Mouse (Mus musculus): Measurements from ENCODE around the gene Fpgs. TPM values are rescaled to one million over a fixed set of nuclear protein-coding genes. Genes with fewer than 3 reads are reported as not detected.
A peak's percentile ranks its signal among the peaks of the same experiment; 100 is the strongest.

The Fpgs gene
- total RNA-seq, 1 experiment from 2014 or later: 27.0 TPM

DNA sequence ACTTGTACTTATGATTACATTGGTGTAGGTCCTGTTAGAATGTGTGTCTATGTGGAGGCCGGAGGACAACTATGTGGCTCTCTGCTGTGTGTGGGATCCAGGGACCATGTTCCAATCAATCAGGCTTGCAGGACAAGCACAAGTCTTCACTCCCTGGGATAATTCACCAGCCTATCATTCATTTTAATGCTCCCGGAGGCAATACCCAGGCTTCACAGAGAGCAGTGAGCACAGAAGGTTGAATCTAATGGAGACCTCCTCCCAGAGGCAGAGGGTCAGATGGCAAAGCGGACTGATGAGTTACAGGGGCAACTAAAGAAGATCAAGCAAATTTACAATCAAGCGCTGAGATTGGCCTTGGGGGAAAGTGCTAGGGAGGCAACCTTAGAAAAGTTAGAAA is 25.6 kb upstream of the Fpgs start:
- ATAC-seq (replicated peaks in 1 of 2; ENCODE audit: insufficient read depth in 1 of 2, low FRiP score in 2 of 2, low TSS enrichment in 1 of 2, low read depth in 1 of 2, poor library complexity in 2 of 2, severe bottlenecking in 2 of 2): no peak

DNA sequence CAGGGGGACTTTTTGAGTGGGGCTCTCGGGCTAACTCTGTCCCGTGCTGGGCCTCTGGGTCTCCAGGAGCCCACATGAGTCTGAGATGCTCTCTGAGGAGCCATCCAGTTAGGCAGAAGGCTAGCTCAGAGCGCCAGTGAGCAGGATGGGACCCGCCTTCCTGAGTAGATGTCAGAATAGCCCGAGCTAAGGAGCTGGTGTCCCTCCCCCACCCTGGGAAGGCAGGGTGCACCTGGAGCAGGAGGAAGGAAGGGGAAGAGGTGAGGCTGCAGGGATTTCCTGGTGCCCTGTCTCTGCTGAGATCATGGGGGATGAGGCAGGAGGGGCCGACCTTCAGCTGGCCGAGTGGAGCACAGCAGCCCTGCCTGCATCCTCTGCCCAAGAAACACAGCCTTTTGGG is 24.5 kb upstream of the Fpgs start:
- no peak for ATAC-seq (replicated peaks in 1 of 2; ENCODE audit: insufficient read depth in 1 of 2, low FRiP score in 2 of 2, low TSS enrichment in 1 of 2, low read depth in 1 of 2, poor library complexity in 2 of 2, severe bottlenecking in 2 of 2)

DNA sequence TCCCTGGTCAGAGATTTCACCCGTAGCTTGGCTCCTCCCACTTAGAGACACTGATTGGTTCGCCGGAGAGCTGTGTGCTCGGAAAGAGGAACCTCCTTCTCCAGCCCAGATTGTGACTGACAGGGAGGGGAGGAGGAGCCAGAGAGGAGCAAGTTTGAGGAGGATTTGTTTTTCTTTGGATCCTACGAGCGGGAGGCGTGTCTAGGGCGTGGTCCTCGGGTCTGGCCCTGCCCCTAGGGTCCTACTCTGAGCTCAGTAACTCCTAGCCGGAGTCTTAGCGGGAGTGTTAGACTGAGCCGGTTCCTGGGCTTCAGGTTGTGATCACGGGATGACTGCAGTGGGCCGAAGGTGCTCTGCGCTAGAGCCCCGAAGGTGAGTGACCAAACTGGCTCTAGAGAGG is 23.5 kb upstream of the Fpgs start:
- peak; percentile 95 to 98 for ATAC-seq (replicated peaks in 1 of 2; ENCODE audit: insufficient read depth in 1 of 2, low FRiP score in 2 of 2, low TSS enrichment in 1 of 2, low read depth in 1 of 2, poor library complexity in 2 of 2, severe bottlenecking in 2 of 2)

DNA sequence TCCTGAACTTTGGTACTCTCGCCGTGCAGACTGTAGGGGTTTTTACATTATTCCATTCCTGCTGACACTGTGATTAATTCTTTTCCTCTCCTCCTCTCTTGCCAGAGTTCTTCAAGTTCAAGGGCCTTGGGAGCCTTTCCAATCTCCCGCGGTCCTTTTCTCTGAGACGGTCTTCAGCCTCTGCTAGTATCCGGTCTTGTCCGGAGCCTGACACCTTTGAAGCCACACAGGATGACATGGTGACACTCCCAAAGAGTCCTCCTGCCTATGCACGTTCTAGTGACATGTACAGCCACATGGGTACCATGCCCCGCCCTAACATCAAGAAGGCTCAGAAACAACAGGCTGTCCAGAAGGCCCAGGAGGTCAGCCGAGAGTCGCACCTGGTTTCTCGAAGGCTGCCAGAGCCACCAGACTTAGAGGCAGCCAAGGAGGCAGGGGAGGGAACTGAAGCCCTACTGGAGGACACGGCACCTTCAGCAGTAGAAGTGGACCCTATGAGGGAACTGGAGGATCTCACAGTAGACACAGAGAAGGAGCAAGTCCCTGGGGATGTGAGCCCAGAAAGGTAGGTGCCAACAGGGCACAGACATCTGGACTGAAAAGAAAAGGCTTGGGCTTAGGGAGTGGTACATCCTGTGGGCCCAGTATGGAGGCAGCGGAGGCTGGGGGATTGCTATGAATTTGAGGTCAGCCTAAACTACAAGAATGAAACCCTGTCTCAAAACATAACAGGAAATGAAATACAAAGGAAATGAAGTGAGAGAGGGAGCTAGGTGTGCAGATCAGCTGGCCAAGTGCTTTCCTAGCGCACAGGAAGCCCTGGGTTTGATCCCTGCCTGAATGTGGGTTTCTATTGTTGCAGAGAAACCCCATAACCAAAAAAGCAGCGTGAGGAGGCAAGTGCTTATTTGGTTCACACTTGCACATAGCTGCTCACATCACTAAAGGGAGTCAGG is 21.2 kb upstream of the Fpgs start:
- ATAC-seq (replicated peaks in 1 of 2; ENCODE audit: insufficient read depth in 1 of 2, low FRiP score in 2 of 2, low TSS enrichment in 1 of 2, low read depth in 1 of 2, poor library complexity in 2 of 2, severe bottlenecking in 2 of 2): no peak

DNA sequence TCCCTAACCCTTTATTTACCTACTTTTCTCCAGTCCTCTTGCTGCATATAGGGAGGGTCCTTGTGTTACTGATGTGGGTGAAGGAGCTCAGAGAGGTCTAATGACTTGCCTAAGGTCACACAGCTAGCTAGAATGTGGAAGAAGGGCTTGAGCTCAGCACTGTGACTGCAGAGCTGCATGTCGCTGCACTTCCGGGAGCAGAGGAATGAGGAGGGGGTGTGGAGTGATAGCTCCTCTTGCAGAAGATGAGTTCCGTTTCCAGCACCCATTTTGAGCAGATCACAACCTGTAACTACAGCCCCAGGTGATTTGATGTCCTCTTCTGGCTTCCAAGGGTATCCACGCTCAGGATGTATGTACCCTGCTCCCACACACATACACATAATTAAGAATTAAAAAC is 20.2 kb upstream of the Fpgs start:
- no peak for ATAC-seq (replicated peaks in 1 of 2; ENCODE audit: insufficient read depth in 1 of 2, low FRiP score in 2 of 2, low TSS enrichment in 1 of 2, low read depth in 1 of 2, poor library complexity in 2 of 2, severe bottlenecking in 2 of 2)

DNA sequence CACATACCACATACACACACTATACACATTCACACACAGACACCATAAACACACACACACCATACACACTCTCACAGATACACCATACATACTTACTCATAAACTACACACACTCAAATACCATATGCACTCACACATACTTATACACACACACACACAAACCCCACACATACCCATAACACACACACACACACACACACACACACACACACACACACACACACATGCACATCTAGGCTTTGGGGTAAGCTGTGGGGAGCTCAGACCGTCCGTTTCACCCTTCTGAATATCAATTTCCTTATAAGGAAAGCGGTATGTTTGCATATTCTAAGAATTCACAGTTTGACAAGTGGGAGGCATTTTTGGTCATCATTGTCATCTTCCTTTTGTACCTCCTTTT is 18.6 kb upstream of the Fpgs start:
- no peak for ATAC-seq (replicated peaks in 1 of 2; ENCODE audit: insufficient read depth in 1 of 2, low FRiP score in 2 of 2, low TSS enrichment in 1 of 2, low read depth in 1 of 2, poor library complexity in 2 of 2, severe bottlenecking in 2 of 2)

DNA sequence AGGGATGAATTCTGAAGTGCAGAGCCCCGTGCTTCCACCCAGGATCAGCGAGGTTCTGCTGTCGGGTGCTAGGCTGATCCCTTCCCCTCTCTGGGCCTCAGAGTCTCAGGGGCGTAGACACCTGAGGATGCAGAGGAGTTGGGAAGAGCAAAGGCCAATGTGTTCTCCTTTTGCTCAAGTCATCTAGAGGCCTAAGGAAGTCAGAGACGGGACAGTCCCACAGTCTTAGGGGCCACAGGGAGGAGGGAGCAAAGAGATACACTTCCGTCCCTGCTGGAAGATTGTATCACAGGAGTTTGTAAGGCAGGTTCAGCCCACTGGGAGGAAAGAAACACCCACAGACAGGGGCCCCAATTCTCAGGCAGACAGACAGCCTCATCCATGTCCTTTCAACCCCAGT is 18.1 kb upstream of the Fpgs start:
- ATAC-seq (replicated peaks in 1 of 2; ENCODE audit: insufficient read depth in 1 of 2, low FRiP score in 2 of 2, low TSS enrichment in 1 of 2, low read depth in 1 of 2, poor library complexity in 2 of 2, severe bottlenecking in 2 of 2): peak in 1 of 2 experiments; percentile 16; a peak in 1 of 4 replicates

DNA sequence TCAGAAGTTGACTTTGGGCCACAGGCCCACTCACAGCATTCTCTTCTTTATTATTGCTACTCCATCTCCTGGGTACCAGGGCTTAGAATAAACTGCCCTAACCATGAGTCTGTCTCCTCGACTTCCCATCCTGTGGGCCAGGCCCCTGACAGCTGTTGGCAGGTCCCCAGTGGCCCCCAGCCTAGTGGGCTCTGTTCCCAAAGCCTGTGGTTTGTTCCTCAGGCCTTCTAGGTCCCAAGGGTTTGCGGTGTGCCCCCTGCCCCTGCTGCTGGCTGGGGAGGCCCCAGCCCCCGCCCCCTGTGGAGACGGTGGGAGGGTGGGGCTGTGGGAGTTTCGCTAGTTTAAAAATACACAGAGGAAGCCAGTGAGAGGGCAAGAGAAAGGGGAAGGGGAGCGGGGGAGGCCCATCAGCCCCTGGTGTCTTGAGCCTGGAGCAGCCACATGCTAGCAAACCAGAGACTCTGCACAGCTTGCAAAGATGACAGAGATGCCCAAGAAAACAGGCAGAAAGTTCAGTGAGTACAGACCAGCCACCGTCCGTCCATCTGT is 16.8 kb upstream of the Fpgs start, which contains the start of gene Sh2d3c:
Sh2d3c (plus strand) TSS at position 375 of the 549 bp plus-strand sequence.
- peak; percentile 80 to 82 for ATAC-seq (replicated peaks in 1 of 2; ENCODE audit: insufficient read depth in 1 of 2, low FRiP score in 2 of 2, low TSS enrichment in 1 of 2, low read depth in 1 of 2, poor library complexity in 2 of 2, severe bottlenecking in 2 of 2)

DNA sequence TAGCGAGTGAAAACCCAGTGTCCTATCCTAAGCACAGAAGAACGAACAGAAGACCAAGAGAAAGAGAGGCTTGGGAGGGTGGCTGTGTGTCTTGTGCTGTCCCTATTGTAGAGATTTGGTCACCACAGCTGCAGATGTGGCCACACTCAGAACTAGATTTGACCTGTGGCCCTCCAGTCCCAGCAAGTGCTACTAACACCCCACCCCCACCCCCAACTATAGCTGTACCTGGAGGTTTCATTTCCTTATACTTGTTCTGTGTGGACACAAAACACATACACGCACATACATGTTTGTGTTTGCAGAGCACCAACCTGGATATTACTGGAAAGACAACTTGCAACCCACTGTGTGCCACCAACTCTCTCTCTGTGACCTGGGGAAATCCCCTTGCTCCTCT is 16.1 kb upstream of the Fpgs start:
- ATAC-seq (replicated peaks in 1 of 2; ENCODE audit: insufficient read depth in 1 of 2, low FRiP score in 2 of 2, low TSS enrichment in 1 of 2, low read depth in 1 of 2, poor library complexity in 2 of 2, severe bottlenecking in 2 of 2): no peak

DNA sequence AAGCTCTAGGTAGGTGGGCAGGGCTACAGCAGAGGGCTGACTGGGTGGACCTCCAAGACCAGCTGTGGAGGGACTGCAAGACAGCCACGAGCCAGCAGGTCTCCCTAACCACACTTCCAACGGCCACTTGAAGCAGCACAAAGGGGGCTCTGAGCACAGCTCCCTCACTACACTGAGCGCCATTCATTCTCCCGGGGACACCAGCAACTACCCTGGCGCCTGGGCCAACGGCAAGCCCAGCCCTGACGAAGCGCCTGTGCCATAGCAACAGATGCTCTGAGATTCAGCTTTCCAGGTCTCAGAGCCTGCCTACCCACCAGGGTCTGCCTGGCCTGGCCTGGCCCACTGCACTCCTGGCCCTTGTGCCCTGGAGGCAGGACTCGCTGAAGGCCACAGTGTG is 14.8 kb upstream of the Fpgs start:
- no peak for ATAC-seq (replicated peaks in 1 of 2; ENCODE audit: insufficient read depth in 1 of 2, low FRiP score in 2 of 2, low TSS enrichment in 1 of 2, low read depth in 1 of 2, poor library complexity in 2 of 2, severe bottlenecking in 2 of 2)

DNA sequence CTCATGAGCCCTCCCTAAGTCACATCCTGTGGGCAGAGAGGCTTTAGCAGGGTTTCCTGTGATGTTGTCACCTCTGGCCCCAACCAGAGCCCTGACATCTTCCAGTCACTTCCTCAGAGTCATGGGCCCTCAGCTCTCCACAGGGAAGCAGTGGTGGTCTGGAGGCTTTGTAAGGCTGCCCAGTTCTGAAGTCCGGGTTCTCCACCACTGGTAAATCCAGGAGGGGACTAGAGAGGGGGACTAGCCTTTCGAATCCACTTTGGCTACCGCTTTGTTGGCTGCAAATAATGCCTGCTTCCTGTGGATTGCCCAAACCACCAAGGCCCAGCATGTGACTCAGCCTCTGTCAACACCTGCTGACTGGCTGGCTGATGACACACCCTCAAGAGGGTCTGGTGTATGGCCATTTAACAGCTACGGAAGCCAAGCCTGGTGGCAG is 11.1 kb upstream of the Fpgs start:
- peak; percentile 68 to 72 for ATAC-seq (replicated peaks in 1 of 2; ENCODE audit: insufficient read depth in 1 of 2, low FRiP score in 2 of 2, low TSS enrichment in 1 of 2, low read depth in 1 of 2, poor library complexity in 2 of 2, severe bottlenecking in 2 of 2)

DNA sequence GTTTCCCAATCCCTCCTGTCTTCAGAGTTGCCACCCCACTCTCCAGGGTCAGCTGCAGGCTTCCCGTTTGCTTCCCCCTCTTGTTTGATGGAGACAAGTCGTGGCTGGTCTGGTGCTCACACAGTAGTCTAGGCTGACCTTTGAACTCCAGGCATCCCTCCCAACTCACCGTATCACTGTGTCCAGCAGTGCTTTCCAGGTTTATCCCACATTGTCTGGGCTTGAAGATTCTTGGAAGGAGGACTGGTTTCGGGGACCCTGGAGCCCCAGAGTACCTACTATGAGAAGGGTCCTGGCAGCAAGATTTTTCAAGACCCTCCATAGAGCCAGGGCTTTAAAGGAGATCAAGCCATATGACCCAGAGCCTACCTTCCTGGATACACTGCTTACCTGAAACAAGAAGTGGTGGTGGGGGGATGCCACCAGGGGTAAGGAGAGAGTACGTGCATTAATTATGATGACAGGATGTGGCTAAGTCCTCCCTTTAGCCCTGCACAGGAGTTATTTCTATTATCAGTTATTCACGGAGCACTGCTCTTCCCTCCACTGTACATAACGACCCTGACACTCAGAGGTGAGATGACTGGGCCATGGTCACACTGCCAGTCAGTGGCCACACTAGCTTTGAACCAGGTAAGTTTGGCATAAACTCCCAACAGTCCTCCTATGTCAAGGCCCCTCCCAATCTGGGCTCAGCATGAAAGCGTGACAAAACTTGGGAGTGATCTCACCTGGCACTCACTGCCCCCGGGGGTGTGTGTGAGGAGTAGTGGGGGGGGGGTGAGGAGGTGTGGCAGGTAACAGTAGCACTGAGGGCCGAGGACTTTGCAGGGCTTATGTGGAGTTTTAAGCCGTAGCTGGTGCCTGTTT is 10.4 kb upstream of the Fpgs start:
- ATAC-seq (replicated peaks in 1 of 2; ENCODE audit: insufficient read depth in 1 of 2, low FRiP score in 2 of 2, low TSS enrichment in 1 of 2, low read depth in 1 of 2, poor library complexity in 2 of 2, severe bottlenecking in 2 of 2): no peak

DNA sequence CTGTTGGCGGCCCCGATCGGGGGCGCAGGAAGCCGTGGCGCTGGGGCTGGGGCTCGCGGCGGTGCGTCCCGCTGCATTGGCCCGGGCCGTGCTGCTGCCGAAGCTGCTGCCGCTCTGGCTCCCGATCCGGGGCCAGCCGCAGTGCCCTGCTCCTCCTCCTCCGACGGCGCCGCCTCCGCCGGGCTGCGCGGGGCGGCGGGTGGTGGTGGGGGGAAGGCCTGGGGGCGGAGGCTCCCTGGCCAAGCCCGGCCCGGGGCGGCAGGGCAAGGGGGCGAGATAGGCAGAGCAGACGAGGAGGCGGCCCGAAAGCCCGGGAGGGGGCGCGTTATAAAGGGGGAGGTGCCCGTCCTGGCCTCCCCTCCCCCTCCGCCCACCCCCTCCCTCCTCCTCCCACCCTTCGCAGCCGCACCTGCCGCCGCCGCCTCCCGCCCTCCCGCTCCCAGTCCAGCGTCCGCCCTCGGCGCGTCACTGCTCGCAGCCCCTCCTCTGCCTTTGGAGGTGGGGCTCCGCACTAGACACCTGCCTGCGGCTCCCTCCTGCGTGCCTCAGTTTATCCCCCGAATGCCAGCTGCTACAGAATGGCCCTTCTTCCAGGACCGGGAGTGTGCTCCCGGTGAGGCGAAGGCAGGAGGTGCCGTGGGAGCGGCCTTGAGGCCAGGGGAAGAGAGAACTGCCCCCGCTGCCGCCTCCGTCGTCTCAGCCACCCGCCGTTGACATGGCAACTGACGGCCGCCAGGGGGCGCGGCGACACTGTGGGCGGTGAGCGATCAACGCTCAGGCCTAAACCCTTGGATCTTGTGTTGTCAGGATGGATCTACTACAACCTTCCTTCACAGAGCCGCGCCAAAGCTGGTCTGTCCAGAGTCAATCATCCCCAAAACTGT is 9.2 kb upstream of the Fpgs start, which contains the start of gene Cdk9:
Cdk9 (minus strand) TSS at position 143 of the 884 bp plus-strand sequence.
- ATAC-seq (replicated peaks in 1 of 2; ENCODE audit: insufficient read depth in 1 of 2, low FRiP score in 2 of 2, low TSS enrichment in 1 of 2, low read depth in 1 of 2, poor library complexity in 2 of 2, severe bottlenecking in 2 of 2): peak; percentile 42 to 59

DNA sequence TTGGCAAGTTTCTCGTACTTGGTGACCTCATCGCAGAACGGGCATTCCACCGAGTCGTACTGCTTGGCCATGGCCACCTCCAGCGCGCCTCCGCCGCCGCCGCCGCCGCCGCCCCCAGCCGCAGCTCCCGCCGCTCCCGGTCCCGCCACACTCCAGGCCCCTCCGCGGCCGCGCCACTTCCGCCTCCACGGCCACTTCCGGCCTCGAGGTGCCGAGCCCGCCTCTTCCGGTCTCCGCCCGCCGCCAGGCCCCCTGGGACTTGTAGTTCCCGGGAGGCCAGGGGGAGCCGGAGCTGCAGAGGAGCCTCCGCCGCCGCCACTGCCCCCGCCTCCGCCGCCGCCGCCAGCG is 8.6 kb upstream of the Fpgs start:
- ATAC-seq (replicated peaks in 1 of 2; ENCODE audit: insufficient read depth in 1 of 2, low FRiP score in 2 of 2, low TSS enrichment in 1 of 2, low read depth in 1 of 2, poor library complexity in 2 of 2, severe bottlenecking in 2 of 2): peak; percentile 6 to 36; a peak in 2 of 4 replicates

DNA sequence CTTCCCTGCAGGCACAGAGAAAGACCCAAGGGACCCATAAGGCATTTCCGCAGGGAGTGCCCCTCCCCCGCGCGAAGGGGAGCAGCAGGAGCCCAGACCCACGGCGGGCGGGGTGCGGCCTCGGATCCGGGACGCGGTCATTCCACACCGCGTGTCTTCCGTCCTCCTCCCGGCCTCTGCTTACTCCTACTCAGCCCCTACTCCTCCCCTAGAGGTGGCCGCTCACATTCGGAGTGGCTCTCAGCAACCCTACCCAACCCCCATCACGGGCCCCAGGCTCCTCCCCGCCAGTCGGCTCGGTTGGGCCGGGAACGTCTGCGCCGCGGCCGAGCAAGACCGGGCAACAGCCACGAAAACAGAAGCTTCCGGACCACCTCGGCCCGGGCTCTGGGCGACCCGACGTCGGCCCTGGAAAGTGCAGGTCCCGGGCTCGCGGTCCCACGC is 8.2 kb upstream of the Fpgs start:
- ATAC-seq (replicated peaks in 1 of 2; ENCODE audit: insufficient read depth in 1 of 2, low FRiP score in 2 of 2, low TSS enrichment in 1 of 2, low read depth in 1 of 2, poor library complexity in 2 of 2, severe bottlenecking in 2 of 2): no peak

DNA sequence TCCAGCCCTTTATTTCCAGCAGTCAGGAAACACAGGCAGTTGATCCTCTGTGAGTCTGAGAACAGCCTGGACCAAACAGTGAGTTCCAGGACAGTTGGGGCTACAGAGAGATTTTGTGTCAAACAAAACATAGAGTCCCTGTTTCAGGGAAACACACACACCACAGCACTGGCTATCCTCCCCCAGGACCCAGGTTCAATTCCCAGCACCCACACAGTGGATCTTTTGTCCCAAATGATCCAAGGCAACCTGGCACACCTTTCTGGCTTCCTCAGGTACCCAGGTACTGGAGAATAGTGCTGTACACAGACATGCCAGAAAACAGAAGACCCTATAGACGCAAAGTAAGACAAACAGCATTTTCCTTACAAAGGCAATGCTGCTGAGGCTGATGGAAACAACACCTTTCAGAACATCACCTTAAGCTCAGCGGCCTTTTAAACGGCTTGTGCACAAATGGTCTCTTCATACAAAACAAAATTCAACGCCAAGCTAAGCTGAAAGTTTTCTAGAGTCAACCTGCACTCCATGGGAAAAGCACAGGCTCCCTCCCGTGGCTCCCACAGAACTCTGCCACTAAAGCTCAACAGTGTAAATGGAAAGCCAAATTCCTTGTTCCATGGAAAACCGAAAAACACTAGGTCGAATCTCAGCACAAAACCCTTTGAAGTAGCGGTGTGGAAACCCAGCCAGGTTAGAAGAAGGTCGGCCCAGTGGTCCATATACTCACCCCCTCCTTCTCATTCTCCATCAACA is 7.5 kb upstream of the Fpgs start:
- ATAC-seq (replicated peaks in 1 of 2; ENCODE audit: insufficient read depth in 1 of 2, low FRiP score in 2 of 2, low TSS enrichment in 1 of 2, low read depth in 1 of 2, poor library complexity in 2 of 2, severe bottlenecking in 2 of 2): no peak
